Mouse (Mus musculus) midbrain, embryonic 16.5 days (tissue): ENCODE measurements around the gene Olfr328. TPM values are rescaled to one million over a fixed set of nuclear protein-coding genes. Genes with fewer than 3 reads are reported as not detected.
"Not testable (repeated sequence)": the region's sequence is repeated elsewhere in the genome, so short reads cannot be mapped to it uniquely, and the experiment has no call there.

Experiments
- ATAC-seq: fragments of 200-750 bp; cut with Nextera tagmentation; 2 replicates; pipeline ENCODE4 v1.8.0; 2017; ENCODE audit warnings: moderate TSS enrichment
- H3K27ac ChIP-seq: fragments of 300-500 bp; sonication (generic); 2 replicates; pipeline ENCODE4 v1.5.1; 2014; ENCODE audit warnings: mild to moderate bottlenecking, low read length, mixed read lengths
- H3K27me3 ChIP-seq: fragments of 300-500 bp; sonication (generic); 2 replicates; pipeline ENCODE4 v1.6.1; 2014; ENCODE audit warnings: low read depth, low read length, mixed read lengths; ENCODE audit not compliant: control insufficient read depth, insufficient read depth
- H3K36me3 ChIP-seq: fragments of 300-500 bp; sonication (generic); 2 replicates; pipeline ENCODE4 v1.6.1; 2014; ENCODE audit warnings: mild to moderate bottlenecking, low read length, moderate library complexity, mixed read lengths; ENCODE audit not compliant: control insufficient read depth, insufficient read depth
- H3K4me1 ChIP-seq: fragments of 300-500 bp; sonication (generic); 2 replicates; pipeline ENCODE4 v1.6.1; 2014; ENCODE audit warnings: mild to moderate bottlenecking, low read length, mixed read lengths; ENCODE audit not compliant: control insufficient read depth, insufficient read depth
- H3K4me2 ChIP-seq: fragments of 300-500 bp; sonication (generic); 2 replicates; pipeline ENCODE4 v1.6.1; 2014; ENCODE audit warnings: mild to moderate bottlenecking, low read length, mixed read lengths
- H3K4me3 ChIP-seq: fragments of 300-500 bp; sonication (generic); 2 replicates; pipeline ENCODE4 v1.5.1; 2014; ENCODE audit warnings: low read depth, mild to moderate bottlenecking, low read length, moderate library complexity, mixed read lengths
- H3K9ac ChIP-seq: fragments of 300-500 bp; sonication (generic); 2 replicates; pipeline ENCODE4 v1.6.1; 2014; ENCODE audit warnings: low read depth, low read length, mixed read lengths
- H3K9me3 ChIP-seq: fragments of 300-500 bp; sonication (generic); replicated peaks from 2 replicates; pipeline ENCODE4 v1.6.1; 2014; ENCODE audit warnings: mild to moderate bottlenecking, low read length, mixed read lengths; ENCODE audit not compliant: control insufficient read depth, poor library complexity, severe bottlenecking
- WGBS: fragments of 180-500 bp; shearing (Covaris S2); extraction: QIAGEN DNeasy Blood & Tissue Kit; methylation state at CpG from one replicate; pipeline ENCODE4 v1.1.7; 2014; 5-methylcytosine and 5-hydroxymethylcytosine counted together
- polyA plus RNA-seq: library from polyadenylated mRNA; unstranded; fragments of >200 nt; fragmentation: Nextera tagmentation; extraction: Ambion mirVana; gene quantifications from 2 replicates; pipeline ENCODE4 v1.2.1, GENCODE M21; 2015

Gene Olfr328
- polyA plus RNA-seq, 1 experiment from 2014 or later = not detected

- no peak overlapping the region for H3K4me2 ChIP-seq
- 80% methylated on average over 8 of the region's 8 CpGs for WGBS
These were observed 23.2 kb upstream of the Olfr328 start for GRCm38 (mm10) chr11:58578636-58579035.

GRCm38 (mm10) chr11:58577430-58577829 is 22.0 kb upstream of the Olfr328 start, which contains the start of gene Olfr325:
Gene Olfr325 (plus strand): TSS chr11:58577730.
- no peaks in the 10 kb centered on the region for H3K27me3 ChIP-seq
- H3K4me1 ChIP-seq = no peaks in the 10 kb centered on the region
- 88% methylated on average over 1 of the region's 1 CpGs for WGBS
- no peaks in the 10 kb centered on the region for H3K36me3 ChIP-seq
- no peak within 1 kb of the TSS for H3K4me2 ChIP-seq
- H3K9me3 ChIP-seq = no peaks in the 10 kb centered on the region
- ATAC-seq = no peak
- H3K27ac ChIP-seq = no peak within 1 kb of the TSS
- no peak within 1 kb of the TSS for H3K9ac ChIP-seq
- no peak within 1 kb of the TSS for H3K4me3 ChIP-seq

More at GRCm38 (mm10) chr11:58578636-58579035, 23.2 kb upstream of the Olfr328 start:
- no peak overlapping the region for H3K9ac ChIP-seq
- no peak for ATAC-seq
- H3K9me3 ChIP-seq = no peaks in the 10 kb centered on the region
- no peaks in the 10 kb centered on the region for H3K36me3 ChIP-seq
- H3K27ac ChIP-seq = no peak overlapping the region
- H3K4me1 ChIP-seq = no peaks in the 10 kb centered on the region
- H3K4me3 ChIP-seq = no peak overlapping the region
- H3K27me3 ChIP-seq = no peaks in the 10 kb centered on the region

GRCm38 (mm10) chr11:58570405-58570804 is 15.0 kb upstream of the Olfr328 start, which contains the start of gene Olfr224:
Gene Olfr224 (minus strand): TSS chr11:58570553.
- H3K4me1 ChIP-seq = no peaks in the 10 kb centered on the region
- no peak within 1 kb of the TSS for H3K4me2 ChIP-seq
- H3K27ac ChIP-seq = no peak within 1 kb of the TSS
- no peak within 1 kb of the TSS for H3K4me3 ChIP-seq
- H3K9me3 ChIP-seq = no peaks in the 10 kb centered on the region
- H3K36me3 ChIP-seq = no peaks in the 10 kb centered on the region
- no peak within 1 kb of the TSS for H3K9ac ChIP-seq
- H3K27me3 ChIP-seq = no peaks in the 10 kb centered on the region
- WGBS = 81% methylated on average over 5 of the region's 5 CpGs
- no peak for ATAC-seq

- H3K36me3 ChIP-seq = no peaks in the 10 kb centered on the region
- no peaks in the 10 kb centered on the region for H3K9me3 ChIP-seq
- no peaks in the 10 kb centered on the region for H3K4me1 ChIP-seq
- 89% methylated on average over 5 of the region's 5 CpGs for WGBS
- no peak for ATAC-seq
- no peak within 1 kb of the TSS for H3K4me3 ChIP-seq
- no peak within 1 kb of the TSS for H3K9ac ChIP-seq
- no peaks in the 10 kb centered on the region for H3K27me3 ChIP-seq
- no peak within 1 kb of the TSS for H3K4me2 ChIP-seq
- no peak within 1 kb of the TSS for H3K27ac ChIP-seq
These were observed 9.1 kb downstream of the Olfr328 start, which contains the start of gene Olfr329-ps for GRCm38 (mm10) chr11:58546322-58546721. Gene Olfr329-ps (minus strand): TSS chr11:58546422.

- not testable (repeated sequence) for H3K4me1 ChIP-seq, ATAC-seq, H3K36me3 ChIP-seq, H3K27me3 ChIP-seq, H3K27ac ChIP-seq, H3K9ac ChIP-seq, H3K4me2 ChIP-seq, H3K4me3 ChIP-seq, H3K9me3 ChIP-seq
These were observed 20.7 kb downstream of the Olfr328 start, which contains the start of gene Olfr330 for GRCm38 (mm10) chr11:58534736-58535135. Gene Olfr330 (minus strand): TSS chr11:58534836.

- 94% methylated on average over 7 of the region's 9 CpGs for WGBS
These were observed 35.7 kb downstream of the Olfr328 start for GRCm38 (mm10) chr11:58519756-58520155.

GRCm38 (mm10) chr11:58518916-58519315 is 36.5 kb downstream of the Olfr328 start:
- not testable (repeated sequence) for H3K4me3 ChIP-seq, H3K9ac ChIP-seq, H3K36me3 ChIP-seq, H3K27me3 ChIP-seq, H3K4me1 ChIP-seq, H3K27ac ChIP-seq, H3K4me2 ChIP-seq, H3K9me3 ChIP-seq, ATAC-seq
- 94% methylated on average over 17 of the region's 18 CpGs for WGBS

More at GRCm38 (mm10) chr11:58519756-58520155, 35.7 kb downstream of the Olfr328 start:
- not testable (repeated sequence) for H3K36me3 ChIP-seq, H3K27me3 ChIP-seq, ATAC-seq, H3K4me2 ChIP-seq, H3K4me1 ChIP-seq, H3K9ac ChIP-seq, H3K27ac ChIP-seq, H3K9me3 ChIP-seq, H3K4me3 ChIP-seq

- not testable (repeated sequence) for H3K9me3 ChIP-seq, H3K36me3 ChIP-seq, H3K27me3 ChIP-seq, H3K4me2 ChIP-seq, H3K27ac ChIP-seq, H3K9ac ChIP-seq, ATAC-seq, H3K4me1 ChIP-seq, H3K4me3 ChIP-seq
- WGBS = 85% methylated on average over 19 of the region's 19 CpGs
These were observed 46.4 kb downstream of the Olfr328 start for GRCm38 (mm10) chr11:58509058-58509457.

GRCm38 (mm10) chr11:58502472-58502871 is 53.0 kb downstream of the Olfr328 start, which contains the start of gene Olfr331:
Gene Olfr331 (minus strand): TSS chr11:58502572.
- H3K4me1 ChIP-seq, H3K27me3 ChIP-seq, H3K9me3 ChIP-seq, H3K36me3 ChIP-seq, ATAC-seq, H3K4me3 ChIP-seq, H3K4me2 ChIP-seq, H3K9ac ChIP-seq, H3K27ac ChIP-seq: not testable (repeated sequence)
